Mouse (Mus musculus): Measurements from ENCODE around the gene Tmem192.
A peak's percentile ranks its signal among the peaks of the same experiment; 100 is the strongest.
"Not testable (repeated sequence)": the region's sequence is repeated elsewhere in the genome, so short reads cannot be mapped to it uniquely, and the experiment has no call there.

Tmem192 gene

DNA sequence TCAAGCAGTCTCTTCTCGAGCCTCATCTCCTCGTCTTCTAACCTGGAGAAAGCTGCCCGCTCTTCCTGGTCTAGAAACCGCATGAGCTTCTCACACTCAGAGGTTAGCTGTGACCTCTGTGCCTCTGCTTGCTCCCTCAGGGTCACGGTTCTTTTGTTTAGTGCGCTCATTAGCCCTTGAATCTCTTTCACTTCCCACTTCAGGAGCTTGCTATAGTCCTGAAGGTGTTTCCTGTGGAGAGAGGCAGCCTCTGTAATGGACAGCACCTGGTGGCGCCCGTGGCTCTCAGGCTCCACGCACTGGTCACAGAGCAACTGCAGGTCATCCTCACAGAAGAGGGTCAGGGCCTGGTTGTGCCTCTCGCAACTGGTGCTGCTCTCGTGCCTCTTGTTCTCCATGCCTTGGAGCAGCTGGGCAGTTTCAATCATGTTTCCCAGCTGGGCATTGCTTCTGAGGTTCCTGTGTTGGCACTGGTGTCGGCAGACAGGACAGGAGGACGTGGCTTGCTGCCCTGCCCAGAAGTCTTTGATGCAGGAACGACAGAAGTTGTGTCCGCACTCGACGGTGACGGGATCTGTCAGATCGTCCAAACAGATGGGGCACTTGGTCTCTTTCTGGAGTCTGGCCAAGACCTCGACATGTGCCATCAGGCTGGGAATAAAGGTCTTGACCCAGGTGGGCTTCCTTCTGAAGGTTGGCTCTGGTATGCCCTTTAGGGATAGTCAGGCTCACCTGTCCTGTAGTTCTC lies 36.3 kb downstream of the Tmem192 start:
- DNase-seq, result peak; percentile 5

DNA sequence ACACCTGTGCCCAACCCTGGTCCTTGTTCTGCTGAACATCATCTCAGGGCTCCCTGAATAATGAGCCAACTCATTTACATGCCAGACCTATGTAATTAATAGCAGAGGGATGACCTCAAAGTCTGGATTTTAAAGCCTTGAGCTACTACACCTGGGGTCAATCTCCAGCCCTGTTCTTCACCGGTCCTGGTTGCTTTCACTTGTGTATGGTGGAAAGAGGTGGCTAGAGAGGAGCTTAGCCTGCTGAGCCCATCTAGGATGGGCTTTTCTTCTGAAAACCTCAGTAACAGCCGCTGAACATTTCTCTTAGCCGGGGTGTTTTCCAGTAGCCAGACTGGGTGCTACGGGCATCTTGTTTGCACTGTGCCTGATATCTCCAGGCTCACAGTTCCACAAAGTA lies 40.7 kb downstream of the Tmem192 start, which contains the start of gene Trim75:
Trim75 (minus strand) TSS at position 101 of the 400 bp plus-strand sequence.
- no peak for DNase-seq

DNA sequence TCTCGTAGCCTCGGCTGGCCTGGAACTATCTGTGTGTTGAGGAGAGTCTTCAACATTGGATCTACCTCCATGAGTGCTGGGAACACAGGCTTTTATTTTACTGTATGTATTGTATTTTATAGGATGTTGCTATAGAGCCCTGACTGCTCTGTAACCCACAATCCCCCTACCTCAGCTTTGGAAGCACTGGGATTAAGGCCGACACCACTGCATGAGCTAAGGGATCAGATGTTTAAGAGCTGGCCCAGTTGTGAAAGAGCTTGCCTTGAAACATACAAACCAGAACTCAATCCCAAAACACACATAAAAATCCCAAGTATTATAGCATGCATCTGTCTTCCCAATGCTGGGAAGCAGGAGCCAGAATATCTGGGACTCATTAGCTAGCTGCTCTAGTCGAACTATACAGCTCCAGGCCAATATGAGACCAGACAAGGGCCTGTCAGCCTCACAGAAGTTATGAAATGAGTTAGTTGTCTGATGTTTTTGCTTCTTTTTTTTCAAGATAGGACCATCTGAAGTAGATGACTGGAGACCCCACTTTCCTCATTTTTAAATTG lies 51.9 kb downstream of the Tmem192 start:
- DNase-seq, result no peak

DNA sequence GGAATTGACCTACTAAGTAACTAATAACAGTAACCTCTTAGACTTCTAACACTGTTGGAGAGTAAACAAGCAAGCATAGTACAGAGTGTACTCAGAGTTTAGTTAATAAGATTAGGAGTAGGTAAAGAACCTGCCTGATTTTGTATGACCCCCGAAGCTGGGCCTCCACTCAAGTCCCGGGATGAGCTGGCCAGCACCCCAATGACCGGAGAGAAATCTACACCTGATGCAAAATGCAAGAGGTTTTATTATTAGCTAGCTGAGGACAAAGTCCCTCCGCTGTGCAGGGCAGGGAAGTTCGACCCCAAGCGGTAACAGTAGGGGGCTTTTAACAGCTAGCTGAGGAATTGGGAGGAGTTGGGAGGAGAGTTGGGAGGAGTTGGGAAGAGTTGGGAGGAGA lies 60.6 kb downstream of the Tmem192 start:
- DNase-seq, result not testable (repeated sequence)

DNA sequence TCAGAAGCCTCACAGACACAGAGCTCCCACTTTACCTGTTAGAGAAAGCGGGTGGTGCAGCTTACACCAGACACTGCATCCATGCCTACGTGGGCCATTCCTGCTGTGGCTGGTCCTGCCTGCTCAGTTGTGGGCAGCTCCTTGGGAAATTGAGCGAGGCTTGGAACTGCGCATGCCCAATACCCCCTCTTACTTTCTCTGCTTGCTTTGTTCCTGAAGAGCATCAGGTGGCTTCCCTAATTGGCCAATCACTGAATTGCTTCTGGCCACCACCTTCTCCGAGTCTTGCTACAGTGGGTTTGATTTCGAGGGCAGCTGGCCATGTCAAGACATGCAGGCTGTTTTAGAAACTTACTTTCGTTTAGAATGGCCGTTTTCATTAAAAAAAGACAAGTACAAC lies 71.4 kb downstream of the Tmem192 start, which contains the start of the genes Trim61 and Trim60:
Trim61 (minus strand) TSS at position 101 of the 400 bp plus-strand sequence.
Trim60 (minus strand) TSS at position 162 of the 400 bp plus-strand sequence.
- no peak for DNase-seq
